Mouse (Mus musculus) ES-E14 (cell line): ENCODE data around the gene Shisal2a.

Source experiments
- HCFC1 ChIP-seq: IDR thresholded peaks from 2 replicates; pipeline ENCODE4 v1.6.1; 2012; ENCODE audit warnings: low read length, inconsistent platforms, borderline replicate concordance; ENCODE audit not compliant: insufficient read depth
- MAFK ChIP-seq: IDR thresholded peaks from 2 replicates; pipeline ENCODE4 v1.6.1; 2014; ENCODE audit warnings: mild to moderate bottlenecking, low read depth, low read length, inconsistent platforms; ENCODE audit not compliant: insufficient read depth
- ZC3H11A ChIP-seq: IDR thresholded peaks from 2 replicates; pipeline ENCODE4 v1.6.1; 2012; ENCODE audit warnings: low read depth, mild to moderate bottlenecking, inconsistent platforms, low read length, borderline replicate concordance

DNA sequence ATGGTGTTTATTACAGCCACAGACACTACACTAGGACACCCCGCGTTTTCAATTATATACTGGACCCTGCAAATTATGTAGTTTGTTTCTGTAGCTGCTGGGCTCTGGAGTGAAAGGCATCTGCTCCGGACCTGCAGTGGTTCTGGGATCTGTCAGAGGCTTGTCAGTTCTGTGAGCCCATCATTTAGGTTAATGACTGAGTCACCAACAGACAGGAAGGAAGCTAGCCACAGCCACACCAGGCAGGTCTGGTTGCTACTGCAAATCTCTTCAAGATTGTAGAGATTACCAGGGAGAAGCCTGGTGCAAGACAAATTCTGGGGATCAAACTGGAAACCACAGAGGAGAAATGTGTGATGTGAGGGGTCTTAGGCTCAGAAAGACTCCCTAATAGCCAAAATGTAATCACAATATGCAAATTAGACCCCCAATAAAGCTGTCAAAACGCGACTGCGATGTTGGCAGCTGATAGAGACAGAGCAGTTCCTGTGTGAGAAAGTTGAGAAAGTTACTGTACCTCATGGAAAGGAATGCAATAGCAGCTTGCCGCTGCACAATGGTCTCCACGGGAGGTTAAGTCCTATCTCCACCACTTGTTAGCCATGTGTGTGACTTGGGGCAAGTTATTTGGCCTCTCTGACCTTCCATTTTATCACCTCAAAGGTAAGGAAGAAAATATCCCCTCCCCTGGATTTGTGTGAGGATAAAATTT, 33.2 kb downstream of the Shisal2a start:
- no peak for TF ChIP-seq ZC3H11A
- TF ChIP-seq HCFC1, result no peak
- no peak for TF ChIP-seq MAFK
